Mouse (Mus musculus) R1 (cell line): ENCODE results near the gene Tnfrsf19.

ENCODE experiments used
- DNase-seq: peaks from one replicate; pipeline ENCODE4 v3.0.0-alpha.2; 2018; ENCODE audit warnings: low read depth, low spot score

The Tnfrsf19 gene

GRCm38 (mm10) chr14:60966061-60966460 lies 80.2 kb downstream of the Tnfrsf19 start:
- DNase-seq, result no peak

- no peak for DNase-seq
Observed at GRCm38 (mm10) chr14:60964016-60964810, 82.1 kb downstream of the Tnfrsf19 start.

- peak; percentile 91 for DNase-seq
Observed at GRCm38 (mm10) chr14:60957611-60958157, 88.6 kb downstream of the Tnfrsf19 start.

DNA sequence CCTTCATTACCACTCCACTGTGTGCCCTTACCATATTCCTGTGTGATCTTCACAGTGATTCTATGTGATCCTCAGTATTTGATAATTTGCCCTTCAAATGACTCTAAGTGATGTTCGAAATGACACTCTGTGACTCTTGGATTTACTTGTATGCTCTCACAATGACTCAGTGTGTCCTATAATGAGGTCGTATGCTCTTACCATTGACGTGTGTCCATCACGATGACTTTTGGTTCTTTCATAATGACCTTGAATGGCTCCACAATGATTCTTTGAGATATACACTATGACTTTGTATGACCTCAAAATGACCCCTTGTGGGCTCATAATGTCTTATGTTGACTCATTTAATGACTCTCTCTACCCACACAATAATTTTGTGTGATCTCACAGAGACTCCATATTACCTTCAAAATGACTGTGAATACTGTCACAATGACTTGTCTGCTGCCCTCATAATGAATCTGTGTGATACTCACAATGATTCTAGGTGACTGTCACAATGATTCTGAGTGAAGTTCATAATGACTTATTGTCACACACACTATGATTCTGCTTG lies 108.7 kb downstream of the Tnfrsf19 start:
- DNase-seq, result no peak

GRCm38 (mm10) chr14:60935705-60936104 lies 110.6 kb downstream of the Tnfrsf19 start:
- no peak for DNase-seq

DNA sequence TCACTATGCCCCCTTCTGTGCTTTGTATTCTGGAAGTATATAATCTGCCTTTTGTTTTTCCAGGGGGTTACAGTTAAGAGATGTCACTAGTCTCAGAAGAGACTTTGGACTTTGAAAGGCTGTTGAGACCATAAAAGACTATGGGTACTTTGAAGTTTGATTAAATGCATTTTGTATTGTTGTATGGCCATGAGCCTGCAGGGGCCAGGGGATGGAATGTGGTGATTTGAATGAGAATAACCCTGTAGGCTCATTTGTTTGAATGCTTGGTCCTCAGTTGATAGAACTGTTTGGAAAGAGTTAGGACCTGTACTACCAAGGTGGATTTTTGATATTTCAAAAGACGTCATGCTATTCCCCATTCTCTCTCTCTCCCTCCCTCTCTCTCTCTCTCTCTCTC lies 120.3 kb downstream of the Tnfrsf19 start:
- DNase-seq, result peak; percentile 76

DNA sequence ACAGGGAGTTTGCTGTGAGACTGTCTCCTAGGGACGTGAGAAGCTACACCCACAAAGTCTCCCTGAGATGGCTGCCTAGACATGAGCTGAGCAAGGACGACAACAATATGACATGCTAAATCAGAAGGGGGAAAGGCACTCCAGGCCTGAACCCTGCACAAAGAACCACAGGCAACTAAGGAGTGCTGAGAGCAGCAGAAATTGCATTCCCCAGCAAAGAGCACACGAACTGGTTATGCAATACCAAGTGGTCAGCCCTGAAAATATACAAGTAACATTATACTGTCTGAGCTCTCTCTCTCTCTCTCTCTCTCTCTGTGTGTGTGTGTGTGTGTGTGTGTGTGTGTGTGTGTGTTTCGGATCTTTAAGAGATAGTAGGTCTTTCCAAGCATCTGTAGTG lies 129.6 kb downstream of the Tnfrsf19 start:
- no peak for DNase-seq
